Mouse (Mus musculus) large intestine, adult 2 months (tissue): ENCODE results near the gene Kpna7. TPM values are rescaled to one million over a fixed set of nuclear protein-coding genes. Genes with fewer than 3 reads are reported as not detected.
A peak's percentile ranks its signal among the peaks of the same experiment; 100 is the strongest.
"Not testable (repeated sequence)": the region's sequence is repeated elsewhere in the genome, so short reads cannot be mapped to it uniquely, and the experiment has no call there.

Experiments used
- DNase-seq: peaks from one replicate; pipeline ENCODE4 v3.0.0-alpha.2; 2012; ENCODE audit warnings: low read depth, low spot score
- WGBS: fragments of 180-500 bp; shearing (Covaris S2); methylation state at CpG from one replicate; pipeline ENCODE4 v1.1.7; 2018; 5-methylcytosine and 5-hydroxymethylcytosine counted together
- polyA plus RNA-seq: library from polyadenylated mRNA; depleted of rRNA; stranded (reverse); fragments of >200 nt; gene quantifications from 2 replicates; pipeline ENCODE4 v1.2.3, GENCODE M21; 2012

Gene Kpna7
- polyA plus RNA-seq, 1 experiment = not detected

DNA sequence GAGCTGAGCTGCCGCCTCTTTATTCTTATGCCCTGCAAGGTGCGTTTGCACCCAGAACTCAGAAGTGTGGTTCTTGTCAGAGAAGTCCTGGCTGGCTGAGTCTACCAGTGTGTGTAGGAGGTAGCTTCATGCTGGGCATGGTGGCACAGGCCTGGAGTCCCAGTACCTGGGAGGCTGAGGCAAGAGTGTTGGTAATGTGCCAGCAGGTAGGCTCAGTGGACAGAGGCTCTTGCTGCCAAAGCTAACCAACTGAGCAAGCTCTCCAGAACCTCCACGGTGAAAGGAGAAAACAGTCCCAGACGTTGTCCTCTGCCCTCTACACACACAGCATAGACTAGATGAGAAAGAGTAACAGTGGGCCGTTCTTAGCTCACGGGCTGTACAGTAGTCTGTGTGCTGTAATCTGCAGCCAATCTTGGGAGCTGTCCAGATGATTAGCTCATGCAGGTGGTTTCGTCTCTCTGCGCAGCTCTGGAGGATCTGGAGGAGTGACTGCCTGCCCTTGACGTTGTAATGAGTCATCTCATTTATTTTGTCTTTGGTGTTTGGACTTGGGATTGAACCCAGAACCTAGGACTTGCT lies 22.0 kb upstream of the Kpna7 start:
- WGBS = 51% methylated on average over 9 of the region's 9 CpGs
- DNase-seq = no peak

DNA sequence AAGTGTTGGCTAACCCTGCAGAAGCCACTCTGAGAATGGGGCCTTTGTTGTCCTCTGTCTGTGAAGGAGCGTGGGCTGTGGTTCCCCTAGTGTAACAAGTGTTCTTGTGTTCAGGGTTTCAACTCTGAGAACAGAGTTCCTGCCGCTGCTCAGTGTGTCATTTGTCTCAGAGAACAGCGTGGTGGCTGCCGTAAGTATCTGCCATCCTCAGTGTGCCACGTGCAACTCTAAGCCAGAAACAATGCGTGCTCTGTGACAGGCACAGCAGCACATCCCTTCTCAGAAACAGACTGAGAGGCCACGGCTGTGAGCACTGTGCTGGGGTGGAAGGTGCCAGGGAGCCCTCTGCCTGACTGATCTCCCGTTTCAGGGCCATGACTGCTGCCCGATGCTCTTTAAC lies 20.5 kb upstream of the Kpna7 start:
- DNase-seq = no peak
- 96% methylated on average over 9 of the region's 9 CpGs for WGBS

DNA sequence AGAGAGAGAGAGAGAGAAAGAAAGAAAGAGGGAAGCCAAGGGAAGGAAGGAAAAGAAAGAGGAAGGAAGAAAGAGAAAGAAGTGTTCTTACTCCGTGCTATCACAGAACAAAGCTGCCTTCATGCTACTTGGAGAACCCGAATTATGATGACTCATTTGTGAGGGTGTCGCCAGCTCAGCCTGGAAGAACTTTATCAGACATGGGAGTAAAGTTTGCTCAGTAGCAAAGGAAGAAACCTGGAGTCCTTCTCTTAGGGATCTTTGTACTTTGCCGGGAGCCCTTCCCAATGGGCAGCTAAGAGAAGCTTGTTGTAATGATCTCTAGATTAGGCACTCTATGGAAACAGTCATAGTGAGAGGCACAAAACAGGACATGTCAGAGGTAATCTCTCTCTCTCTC lies 18.9 kb upstream of the Kpna7 start:
- no peak for DNase-seq
- 33% methylated on average over 4 of the region's 4 CpGs for WGBS

GRCm38 (mm10) chr5:145101451-145101850 lies 17.6 kb upstream of the Kpna7 start:
- WGBS = 98% methylated on average over 11 of the region's 11 CpGs
- not testable (repeated sequence) for DNase-seq

- DNase-seq = no peak
- WGBS = 95% methylated on average over 9 of the region's 9 CpGs
These were observed 17.1 kb upstream of the Kpna7 start for GRCm38 (mm10) chr5:145100960-145101359.

GRCm38 (mm10) chr5:145098340-145098821 lies 14.6 kb upstream of the Kpna7 start:
- 89% methylated on average over 10 of the region's 10 CpGs for WGBS
- DNase-seq = no peak

DNA sequence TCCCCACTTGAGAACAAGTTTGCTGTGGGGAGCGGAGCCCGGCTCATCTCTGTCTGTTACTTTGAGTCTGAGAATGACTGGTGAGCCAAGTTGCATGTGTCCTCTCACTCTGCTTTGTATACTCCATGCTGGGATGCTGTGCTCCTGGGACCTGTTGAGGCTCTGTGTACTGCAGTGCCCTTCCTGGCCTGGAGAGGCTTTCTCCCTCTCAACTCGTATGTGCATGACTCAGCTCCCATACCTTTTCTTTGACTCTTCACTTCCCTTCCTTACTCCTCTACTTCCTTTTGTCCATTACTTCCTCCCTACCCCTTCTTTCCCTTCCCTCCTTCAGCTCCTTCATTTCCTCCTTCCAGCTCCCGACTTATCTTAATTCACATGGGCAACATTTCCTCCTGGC lies 12.4 kb upstream of the Kpna7 start:
- WGBS = 76% methylated on average over 4 of the region's 4 CpGs

GRCm38 (mm10) chr5:145089878-145090277 lies 6.0 kb upstream of the Kpna7 start:
- WGBS = 56% methylated on average over 3 of the region's 3 CpGs
- no peak for DNase-seq

More for the DNA sequence above, 12.4 kb upstream of the Kpna7 start:
- DNase-seq = no peak

DNA sequence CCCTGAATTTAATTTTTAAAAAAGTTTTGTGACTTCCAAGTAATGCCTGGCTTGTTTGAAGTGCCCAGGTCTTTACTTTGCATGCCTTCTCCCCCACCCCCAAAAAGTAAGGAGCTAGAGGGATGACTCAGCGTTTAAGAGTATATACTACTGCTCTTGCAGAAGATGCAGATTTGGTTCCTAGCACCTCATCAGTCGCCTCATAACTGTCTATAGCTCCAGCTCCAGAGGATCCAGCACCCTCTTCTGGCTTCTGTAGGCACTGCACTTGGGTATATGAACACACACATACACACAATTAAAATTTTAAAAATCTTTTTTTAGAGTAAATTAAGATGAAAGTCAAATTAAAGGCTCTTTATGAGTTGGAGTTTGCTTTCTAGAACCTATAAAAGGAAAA lies 4.4 kb upstream of the Kpna7 start:
- 98% methylated on average over 2 of the region's 2 CpGs for WGBS
- DNase-seq = no peak

GRCm38 (mm10) chr5:145084822-145085221 lies 992 bp upstream of the Kpna7 start:
- 32% methylated on average over 2 of the region's 2 CpGs for WGBS
- no peak for DNase-seq

DNA sequence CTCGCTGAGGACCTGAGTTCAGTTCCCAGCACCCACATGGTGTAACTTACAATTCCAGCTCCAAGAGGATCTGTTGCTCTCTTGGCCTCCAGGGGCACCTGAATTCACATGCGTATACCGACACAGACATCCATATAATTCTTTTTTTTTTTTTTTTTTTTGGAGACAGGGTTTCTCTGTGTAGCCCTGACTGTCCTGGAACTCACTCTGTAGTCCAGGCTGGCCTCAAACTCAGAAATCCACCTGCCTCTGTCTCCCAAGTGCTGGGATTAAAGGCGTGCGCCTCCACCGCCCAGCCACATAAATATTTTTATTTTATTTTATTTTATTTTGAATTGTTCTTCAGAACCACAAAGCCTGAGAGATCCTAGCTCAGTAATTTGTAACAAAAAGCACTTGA lies 629 bp downstream of the Kpna7 start:
- DNase-seq = not testable (repeated sequence)
- 44% methylated on average over 6 of the region's 6 CpGs for WGBS

- 70% methylated on average over 10 of the region's 10 CpGs for WGBS
- no peak for DNase-seq
These were observed 1.8 kb downstream of the Kpna7 start for GRCm38 (mm10) chr5:145081866-145082613.

GRCm38 (mm10) chr5:145075081-145075480 lies 8.7 kb downstream of the Kpna7 start:
- WGBS = 53% methylated on average over 3 of the region's 3 CpGs
- no peak for DNase-seq

- WGBS = 49% methylated on average over 6 of the region's 6 CpGs
These were observed 12.5 kb downstream of the Kpna7 start for GRCm38 (mm10) chr5:145071342-145071741.

DNA sequence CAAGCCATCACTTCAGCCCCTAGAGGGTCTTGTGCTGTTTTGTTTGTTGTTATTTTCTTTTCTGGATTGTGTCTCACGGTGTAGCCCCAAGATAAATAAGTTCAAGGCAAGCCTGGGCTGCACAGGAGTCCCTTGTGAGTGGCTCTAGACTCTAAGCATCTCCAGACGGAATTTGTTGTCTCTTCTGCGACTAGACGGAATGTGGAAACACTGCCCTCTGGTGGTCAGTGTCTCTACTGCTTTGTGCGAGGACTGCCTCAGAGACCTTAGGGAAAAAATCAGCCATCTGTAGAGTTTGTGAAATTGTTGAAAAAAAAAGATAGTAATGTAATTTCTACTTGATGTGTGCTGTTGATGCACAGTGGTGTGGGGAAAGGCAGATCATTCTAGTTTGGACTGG lies 14.1 kb downstream of the Kpna7 start:
- WGBS = 2% methylated on average over 5 of the region's 5 CpGs
- peak; percentile 55 for DNase-seq

More at GRCm38 (mm10) chr5:145071342-145071741, 12.5 kb downstream of the Kpna7 start:
- DNase-seq = no peak

- WGBS = 20% methylated on average over 3 of the region's 3 CpGs
- DNase-seq = no peak
These were observed 15.0 kb downstream of the Kpna7 start for GRCm38 (mm10) chr5:145068863-145069262.

- no peak for DNase-seq
- WGBS = 92% methylated on average over 1 of the region's 1 CpGs
These were observed 19.0 kb downstream of the Kpna7 start for GRCm38 (mm10) chr5:145064765-145065340.

DNA sequence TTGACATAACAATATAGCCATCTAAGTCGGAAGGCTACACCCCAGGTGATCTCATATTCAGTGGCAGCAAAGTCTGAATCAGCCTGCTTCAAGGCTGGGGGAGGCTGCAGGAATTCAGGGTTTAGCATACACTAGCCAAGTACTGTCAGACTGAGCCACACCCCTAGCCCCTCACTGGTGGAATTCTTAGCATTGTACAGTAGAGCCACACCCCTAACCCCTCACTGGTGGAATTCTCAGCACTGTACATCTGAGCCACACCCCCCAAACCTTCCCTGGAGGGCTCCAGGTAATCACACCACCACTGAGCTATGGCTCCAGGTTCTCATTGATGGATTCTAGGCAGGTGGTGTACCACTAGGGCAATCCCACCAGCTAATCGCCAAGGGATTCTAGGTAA lies 24.3 kb downstream of the Kpna7 start:
- 63% methylated on average over 2 of the region's 2 CpGs for WGBS

DNA sequence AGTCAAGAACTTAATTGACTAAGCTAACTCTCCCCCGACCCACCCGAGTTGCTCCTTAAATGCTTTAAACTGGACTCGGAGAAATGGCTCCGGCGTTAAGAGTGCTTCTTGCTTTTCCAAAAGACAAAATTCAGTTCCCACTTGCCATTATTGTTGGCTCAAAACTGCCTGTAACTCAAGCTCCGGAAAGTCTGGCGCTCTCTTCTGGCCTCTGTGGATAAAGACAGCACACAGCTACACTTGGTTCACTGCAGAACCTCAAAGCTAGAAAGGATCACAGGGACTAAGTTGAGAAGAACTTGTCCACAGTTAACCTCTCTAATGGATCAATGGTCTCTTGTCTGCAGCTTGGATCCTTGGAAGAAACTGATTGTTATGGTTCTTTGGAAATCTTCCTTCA lies 25.1 kb downstream of the Kpna7 start:
- no peak for DNase-seq
- WGBS = 93% methylated on average over 7 of the region's 7 CpGs

More for the DNA sequence above, 24.3 kb downstream of the Kpna7 start:
- no peak for DNase-seq

GRCm38 (mm10) chr5:145057907-145058306 lies 25.9 kb downstream of the Kpna7 start:
- no peak for DNase-seq
- WGBS = 82% methylated on average over 8 of the region's 8 CpGs

GRCm38 (mm10) chr5:145054187-145054586 lies 29.6 kb downstream of the Kpna7 start:
- DNase-seq = not testable (repeated sequence)
- 61% methylated on average over 3 of the region's 3 CpGs for WGBS
